Mouse (Mus musculus) lung, adult 2 months (tissue): Measurements from ENCODE around the gene D630003M21Rik.

Experiments used
- CTCF ChIP-seq: fragments of 200-500 bp; IDR thresholded peaks from 2 replicates; pipeline ENCODE4 v1.5.1; 2011; ENCODE audit warnings: mild to moderate bottlenecking, low read length, control low read depth; ENCODE audit not compliant: insufficient read depth
- POLR2A ChIP-seq: fragments of 200-500 bp; IDR thresholded peaks from 2 replicates; pipeline ENCODE4 v1.6.1; 2011; ENCODE audit warnings: low read depth, mild to moderate bottlenecking, control low read depth, low read length, borderline replicate concordance; ENCODE audit errors: extremely low read depth

- TF ChIP-seq POLR2A (no peak), CTCF (no peak)
Observed at GRCm38 (mm10) chr2:158229503-158229892, 476 bp upstream of the D630003M21Rik start.
